Mouse (Mus musculus): Measurements from ENCODE around the gene Sh3gl3. TPM values are rescaled to one million over a fixed set of nuclear protein-coding genes. Genes with fewer than 3 reads are reported as not detected.

The Sh3gl3 gene
- polyA plus RNA-seq (2012; rRNA removed) = 0.31 and 0.53 TPM in 2 replicates

- Histone ChIP-seq H3K36me3 (ENCODE audit: control insufficient read depth, insufficient read depth, low read length) (no peaks in the 10 kb centered on the region), H3K4me3 (ENCODE audit: extremely low read depth, insufficient read depth, insufficient read length) (0 out of 2 replicates have a peak within 1 kb of the TSS, but pooled peaks have one; percentile 3), H3K27me3 (ENCODE audit: control insufficient read depth, insufficient read depth, low read length) (peaks cover 6% of the 10 kb centered on the region; the same call in 1 of the 2 replicates), H3K27ac (ENCODE audit: insufficient read depth, low read length) (no peak within 1 kb of the TSS), H3K4me1 (ENCODE audit: control insufficient read depth, insufficient read depth, insufficient read length) (peaks cover 3% of the 10 kb centered on the region)
- DNase-seq (ENCODE audit: low read depth in 1 of 2, low spot score in 2 of 2) = no peak
- 86% methylated on average over 3 of the region's 3 CpGs for WGBS
- TF ChIP-seq POLR2A (IDR thresholded peaks at IDR 0.05; ENCODE audit: low read depth, low read length) (no peak), CTCF (IDR thresholded peaks at IDR 0.05; ENCODE audit: extremely low read depth, insufficient read depth, insufficient read length, insufficient replicate concordance) (no peak)
Observed at GRCm38 (mm10) chr7:82173540-82173939, at the start of gene Sh3gl3. TSS of gene Sh3gl3 (plus strand) at chr7:82173840.

- TF ChIP-seq CTCF (IDR thresholded peaks at IDR 0.05; ENCODE audit: extremely low read depth, insufficient read depth, insufficient read length, insufficient replicate concordance) = no peak
- no peak for TF ChIP-seq POLR2A (IDR thresholded peaks at IDR 0.05; ENCODE audit: low read depth, low read length)
- WGBS = 21% methylated on average over 1 of the region's 1 CpGs
- no peaks in the 10 kb centered on the region for H3K4me1 ChIP-seq (ENCODE audit: control insufficient read depth, insufficient read depth, insufficient read length)
- DNase-seq (ENCODE audit: low read depth in 1 of 2, low spot score in 2 of 2) = no peak
- no peaks in the 10 kb centered on the region for H3K36me3 ChIP-seq (ENCODE audit: control insufficient read depth, insufficient read depth, low read length)
- no peak overlapping the region for H3K27ac ChIP-seq (ENCODE audit: insufficient read depth, low read length)
- no peaks in the 10 kb centered on the region for H3K27me3 ChIP-seq (ENCODE audit: control insufficient read depth, insufficient read depth, low read length)
- no peak overlapping the region for H3K4me3 ChIP-seq (ENCODE audit: extremely low read depth, insufficient read depth, insufficient read length)
Observed at GRCm38 (mm10) chr7:82138196-82138595, 35.4 kb upstream of the Sh3gl3 start.

- TF ChIP-seq CTCF (IDR thresholded peaks at IDR 0.05; ENCODE audit: extremely low read depth, insufficient read depth, insufficient read length, insufficient replicate concordance) (no peak), POLR2A (IDR thresholded peaks at IDR 0.05; ENCODE audit: low read depth, low read length) (no peak)
- Histone ChIP-seq H3K4me3 (ENCODE audit: extremely low read depth, insufficient read depth, insufficient read length) (no peak overlapping the region), H3K4me1 (ENCODE audit: control insufficient read depth, insufficient read depth, insufficient read length) (no peaks in the 10 kb centered on the region), H3K36me3 (ENCODE audit: control insufficient read depth, insufficient read depth, low read length) (no peaks in the 10 kb centered on the region), H3K27me3 (ENCODE audit: control insufficient read depth, insufficient read depth, low read length) (no peaks in the 10 kb centered on the region), H3K27ac (ENCODE audit: insufficient read depth, low read length) (no peak overlapping the region)
- DNase-seq (ENCODE audit: low read depth in 1 of 2, low spot score in 2 of 2) = no peak
- 96% methylated on average over 5 of the region's 5 CpGs for WGBS
Observed at GRCm38 (mm10) chr7:82147151-82147550, 26.5 kb upstream of the Sh3gl3 start.

GRCm38 (mm10) chr7:82164681-82165080 is 9.0 kb upstream of the Sh3gl3 start:
- Histone ChIP-seq H3K27me3 (ENCODE audit: control insufficient read depth, insufficient read depth, low read length) (no peaks in the 10 kb centered on the region), H3K4me1 (ENCODE audit: control insufficient read depth, insufficient read depth, insufficient read length) (no peaks in the 10 kb centered on the region), H3K27ac (ENCODE audit: insufficient read depth, low read length) (no peak overlapping the region), H3K4me3 (ENCODE audit: extremely low read depth, insufficient read depth, insufficient read length) (no peak overlapping the region), H3K36me3 (ENCODE audit: control insufficient read depth, insufficient read depth, low read length) (no peaks in the 10 kb centered on the region)
- TF ChIP-seq CTCF (IDR thresholded peaks at IDR 0.05; ENCODE audit: extremely low read depth, insufficient read depth, insufficient read length, insufficient replicate concordance) (no peak), POLR2A (IDR thresholded peaks at IDR 0.05; ENCODE audit: low read depth, low read length) (no peak)
- WGBS = 95% methylated on average over 14 of the region's 14 CpGs
- no peak for DNase-seq (ENCODE audit: low read depth in 1 of 2, low spot score in 2 of 2)

- no peak for TF ChIP-seq POLR2A (IDR thresholded peaks at IDR 0.05; ENCODE audit: low read depth, low read length)
- TF ChIP-seq CTCF (IDR thresholded peaks at IDR 0.05; ENCODE audit: extremely low read depth, insufficient read depth, insufficient read length, insufficient replicate concordance) = no peak
- Histone ChIP-seq H3K27me3 (ENCODE audit: control insufficient read depth, insufficient read depth, low read length) (peaks cover 6% of the 10 kb centered on the region; the same call in 1 of the 2 replicates), H3K4me3 (ENCODE audit: extremely low read depth, insufficient read depth, insufficient read length) (peak overlapping the region; percentile 37), H3K27ac (ENCODE audit: insufficient read depth, low read length) (no peak overlapping the region), H3K4me1 (ENCODE audit: control insufficient read depth, insufficient read depth, insufficient read length) (peaks cover 3% of the 10 kb centered on the region), H3K36me3 (ENCODE audit: control insufficient read depth, insufficient read depth, low read length) (no peaks in the 10 kb centered on the region)
- WGBS = 3% methylated on average over 71 of the region's 72 CpGs
- peak in 1 of 2 experiments; percentile 6 for DNase-seq (ENCODE audit: low read depth in 1 of 2, low spot score in 2 of 2)
Observed at GRCm38 (mm10) chr7:82174571-82175326, 1.1 kb downstream of the Sh3gl3 start.

GRCm38 (mm10) chr7:82175327-82175721 is 1.7 kb downstream of the Sh3gl3 start:
- no peak overlapping the region for H3K4me3 ChIP-seq (ENCODE audit: extremely low read depth, insufficient read depth, insufficient read length)

GRCm38 (mm10) chr7:82176192-82176591 is 2.6 kb downstream of the Sh3gl3 start:
- Histone ChIP-seq H3K4me3 (ENCODE audit: extremely low read depth, insufficient read depth, insufficient read length) (no peak overlapping the region), H3K36me3 (ENCODE audit: control insufficient read depth, insufficient read depth, low read length) (no peaks in the 10 kb centered on the region), H3K27ac (ENCODE audit: insufficient read depth, low read length) (no peak overlapping the region), H3K27me3 (ENCODE audit: control insufficient read depth, insufficient read depth, low read length) (peaks cover 6% of the 10 kb centered on the region; the same call in 1 of the 2 replicates), H3K4me1 (ENCODE audit: control insufficient read depth, insufficient read depth, insufficient read length) (peaks cover 3% of the 10 kb centered on the region)
- no peak for DNase-seq (ENCODE audit: low read depth in 1 of 2, low spot score in 2 of 2)
- TF ChIP-seq CTCF (IDR thresholded peaks at IDR 0.05; ENCODE audit: extremely low read depth, insufficient read depth, insufficient read length, insufficient replicate concordance) (no peak), POLR2A (IDR thresholded peaks at IDR 0.05; ENCODE audit: low read depth, low read length) (no peak)
- 71% methylated on average over 3 of the region's 3 CpGs for WGBS

More at GRCm38 (mm10) chr7:82175327-82175721, 1.7 kb downstream of the Sh3gl3 start:
- DNase-seq (ENCODE audit: low read depth in 1 of 2, low spot score in 2 of 2) = no peak
- H3K36me3 ChIP-seq (ENCODE audit: control insufficient read depth, insufficient read depth, low read length) = no peaks in the 10 kb centered on the region
- 5% methylated on average over 16 of the region's 16 CpGs for whole genome bisulfite sequencing
- TF ChIP-seq CTCF (IDR thresholded peaks at IDR 0.05; ENCODE audit: extremely low read depth, insufficient read depth, insufficient read length, insufficient replicate concordance) = no peak
- H3K27me3 ChIP-seq (ENCODE audit: control insufficient read depth, insufficient read depth, low read length) = peaks cover 6% of the 10 kb centered on the region; the same call in 1 of the 2 replicates
- peaks cover 3% of the 10 kb centered on the region for H3K4me1 ChIP-seq (ENCODE audit: control insufficient read depth, insufficient read depth, insufficient read length)
- no peak overlapping the region for H3K27ac ChIP-seq (ENCODE audit: insufficient read depth, low read length)

Measured in spleen, adult 2 months (tissue).